ENCODE assay signal across 8 mouse cellular contexts in genomic region chr2:70823926-70824800, GRCm38 (mm10). TPM values are rescaled to one million over a fixed set of nuclear protein-coding genes. Genes with fewer than 3 reads are reported as not detected.
A peak's percentile ranks its signal among the peaks of the same experiment; 100 is the strongest.
DNase-seq lines count a peak whose midpoint lies in the region; ATAC-seq lines count a peak whose summit lies in the region.

No protein-coding gene starts in this region.

- intact Hi-C loops in heart, postnatal 10 days (cut with DNase I) = loop anchor here (1.0 to 5.0 kb wide), 3 partner anchors 44 to 215 kb away; no protein-coding TSS in a partner anchor

- no peak for DNase-seq in frontal cortex, postnatal 25 days (ENCODE audit: low spot score in 2 of 2)
- DNase-seq in CD4-positive helper T cell, adult 2 months (ENCODE audit: low read depth, low spot score) = peak; percentile 77
- peak; percentile 50 to 52 for DNase-seq in heart, postnatal 10 days
- peak; percentile 24 to 25 for DNase-seq in natural killer cell, adult 2 months (ENCODE audit: low spot score in 2 of 2)

- H3K27ac ChIP-seq in limb, embryonic 15.5 days = peak overlapping the region; percentile 100

- no peaks in the 10 kb centered on the region for H3K9me3 ChIP-seq in limb, embryonic 15.5 days

- peak overlapping the region; percentile 91 for H3K4me3 ChIP-seq in limb, embryonic 15.5 days

- peak overlapping the region; percentile 49 for H3K4me2 ChIP-seq in limb, embryonic 15.5 days

- H3K27me3 ChIP-seq in limb, embryonic 15.5 days = no peaks in the 10 kb centered on the region

- no peaks in the 10 kb centered on the region for H3K36me3 ChIP-seq in limb, embryonic 15.5 days

- under 1% methylated on average over 27 of the region's 27 CpGs for WGBS in limb, embryonic 15.5 days

- H3K9ac ChIP-seq in limb, embryonic 15.5 days = peak overlapping the region; percentile 94

- peaks cover 2% of the 10 kb centered on the region for H3K4me1 ChIP-seq in limb, embryonic 15.5 days

- ATAC-seq in frontal cortex, adult (ENCODE audit: low TSS enrichment) = peak; percentile 62
- ATAC-seq in common myeloid progenitor, adult 5-6 weeks (replicated peaks; ENCODE audit: low read depth, poor library complexity, severe bottlenecking) = 0 out of 2 replicates have a peak, but pooled peaks have one; percentile 8
- ATAC-seq in limb, embryonic 15.5 days (ENCODE audit: insufficient number of reproducible peaks, low FRiP score, low TSS enrichment, low read depth) = no peak
- no peak for ATAC-seq in megakaryocyte progenitor cell, adult 5-6 weeks (replicated peaks; ENCODE audit: poor library complexity)

RNA-seq across cellular contexts. Expression of gene Tlk1, which starts 1.4 kb away (rescaled TPM):
- total RNA-seq in common myeloid progenitor, adult 5-6 weeks (2017) = 88.6 and 89.8 TPM in 2 replicates
- total RNA-seq in heart, postnatal 10 days (2021) = 10 to 100 TPM; 45.9 to 47.3 TPM
- polyA plus RNA-seq in limb, embryonic 15.5 days (2015; fragmentation: Nextera tagmentation; extraction: Ambion mirVana) = 24.1 and 27.9 TPM in 2 replicates
- 71.7 and 80.6 TPM in 2 replicates for total RNA-seq in megakaryocyte progenitor cell, adult 5-6 weeks (2015)
- total RNA-seq in megakaryocyte progenitor cell, adult 5-6 weeks (2017) = 41.5 and 45.2 TPM in 2 replicates

Comparison
In these comparisons a context has a peak if more than half of its experiments do, and no peak if none do; other contexts are left out.
1. ATAC-seq: peak in frontal cortex, adult (single experiment) and common myeloid progenitor, adult 5-6 weeks (single experiment); none in limb, embryonic 15.5 days (single experiment) and megakaryocyte progenitor cell, adult 5-6 weeks (single experiment).
2. DNase-seq: peak in CD4-positive helper T cell, adult 2 months (single experiment), heart, postnatal 10 days (2 of 2) and natural killer cell, adult 2 months (2 of 2); none in frontal cortex, postnatal 25 days (0 of 2).